Mouse (Mus musculus): ENCODE measurements around the gene Cyp2d10.
"Not testable (repeated sequence)": the region's sequence is repeated elsewhere in the genome, so short reads cannot be mapped to it uniquely, and the experiment has no call there.

Gene Cyp2d10

GRCm38 (mm10) chr15:82406981-82407380 lies at the start of gene Cyp2d10:
Gene Cyp2d10, minus strand, starts transcription at chr15:82407195.
- DNase-seq (ENCODE audit: extremely low read depth, insufficient read length, low spot score): no peak

GRCm38 (mm10) chr15:82456086-82456790 lies 49.2 kb upstream of the Cyp2d10 start:
- DNase-seq (ENCODE audit: extremely low read depth, insufficient read length, low spot score): not testable (repeated sequence)

- DNase-seq (ENCODE audit: extremely low read depth, insufficient read length, low spot score): not testable (repeated sequence)
Measured at GRCm38 (mm10) chr15:82453501-82453900, 46.5 kb upstream of the Cyp2d10 start.

- not testable (repeated sequence) for DNase-seq (ENCODE audit: extremely low read depth, insufficient read length, low spot score)
Measured at GRCm38 (mm10) chr15:82452133-82452532, 45.1 kb upstream of the Cyp2d10 start.

GRCm38 (mm10) chr15:82450045-82450444 lies 43.0 kb upstream of the Cyp2d10 start:
- DNase-seq (ENCODE audit: extremely low read depth, insufficient read length, low spot score): not testable (repeated sequence)

- DNase-seq (ENCODE audit: extremely low read depth, insufficient read length, low spot score): no peak
Measured at GRCm38 (mm10) chr15:82445196-82445595, 38.2 kb upstream of the Cyp2d10 start.

GRCm38 (mm10) chr15:82443658-82444057 lies 36.7 kb upstream of the Cyp2d10 start:
- DNase-seq (ENCODE audit: extremely low read depth, insufficient read length, low spot score): no peak

- peak; percentile 8 for DNase-seq (ENCODE audit: extremely low read depth, insufficient read length, low spot score)
Measured at GRCm38 (mm10) chr15:82437975-82438617, 31.1 kb upstream of the Cyp2d10 start.

- no peak for DNase-seq (ENCODE audit: extremely low read depth, insufficient read length, low spot score)
Measured at GRCm38 (mm10) chr15:82435606-82436005, 28.6 kb upstream of the Cyp2d10 start.

GRCm38 (mm10) chr15:82435011-82435410 lies 28.0 kb upstream of the Cyp2d10 start:
- DNase-seq (ENCODE audit: extremely low read depth, insufficient read length, low spot score): no peak

- no peak for DNase-seq (ENCODE audit: extremely low read depth, insufficient read length, low spot score)
Measured at GRCm38 (mm10) chr15:82434541-82434940, 27.5 kb upstream of the Cyp2d10 start.

- no peak for DNase-seq (ENCODE audit: extremely low read depth, insufficient read length, low spot score)
Measured at GRCm38 (mm10) chr15:82433621-82434020, 26.6 kb upstream of the Cyp2d10 start.

- no peak for DNase-seq (ENCODE audit: extremely low read depth, insufficient read length, low spot score)
Measured at GRCm38 (mm10) chr15:82433137-82433536, 26.1 kb upstream of the Cyp2d10 start, which contains the start of gene Cyp2d9. Gene Cyp2d9, plus strand, starts transcription at chr15:82433437.

- no peak for DNase-seq (ENCODE audit: extremely low read depth, insufficient read length, low spot score)
Measured at GRCm38 (mm10) chr15:82423471-82423870, 16.5 kb upstream of the Cyp2d10 start.

GRCm38 (mm10) chr15:82422935-82423334 lies 15.9 kb upstream of the Cyp2d10 start:
- no peak for DNase-seq (ENCODE audit: extremely low read depth, insufficient read length, low spot score)

GRCm38 (mm10) chr15:82418616-82419015 lies 11.6 kb upstream of the Cyp2d10 start:
- no peak for DNase-seq (ENCODE audit: extremely low read depth, insufficient read length, low spot score)

- DNase-seq (ENCODE audit: extremely low read depth, insufficient read length, low spot score): peak; percentile 78
Measured at GRCm38 (mm10) chr15:82416797-82417789, 10.1 kb upstream of the Cyp2d10 start.

- DNase-seq (ENCODE audit: extremely low read depth, insufficient read length, low spot score): no peak
Measured at GRCm38 (mm10) chr15:82407536-82407935, 541 bp upstream of the Cyp2d10 start.

GRCm38 (mm10) chr15:82404163-82404562 lies 2.8 kb downstream of the Cyp2d10 start:
- DNase-seq (ENCODE audit: extremely low read depth, insufficient read length, low spot score): no peak

- no peak for DNase-seq (ENCODE audit: extremely low read depth, insufficient read length, low spot score)
Measured at GRCm38 (mm10) chr15:82403606-82404005, 3.4 kb downstream of the Cyp2d10 start.

GRCm38 (mm10) chr15:82402741-82403140 lies 4.3 kb downstream of the Cyp2d10 start:
- DNase-seq (ENCODE audit: extremely low read depth, insufficient read length, low spot score): no peak

Measured in 3134 (cell line).